Mouse (Mus musculus) gastrocnemius, adult 18-20 months (tissue): ENCODE data around the gene Calhm5. TPM values are rescaled to one million over a fixed set of nuclear protein-coding genes. Genes with fewer than 3 reads are reported as not detected.

Experiments
- DNase-seq: peaks from one replicate; pipeline ENCODE4 v3.0.0; 2021; ENCODE audit warnings: low spot score
- total RNA-seq, 2 experiments: library from RNA; stranded (reverse); gene quantifications; 2 replicates each; pipeline ENCODE4 v1.2.3; 2021

The Calhm5 gene
- total RNA-seq, 2 experiments from 2014 or later = 0.25 to 0.59 TPM

DNA sequence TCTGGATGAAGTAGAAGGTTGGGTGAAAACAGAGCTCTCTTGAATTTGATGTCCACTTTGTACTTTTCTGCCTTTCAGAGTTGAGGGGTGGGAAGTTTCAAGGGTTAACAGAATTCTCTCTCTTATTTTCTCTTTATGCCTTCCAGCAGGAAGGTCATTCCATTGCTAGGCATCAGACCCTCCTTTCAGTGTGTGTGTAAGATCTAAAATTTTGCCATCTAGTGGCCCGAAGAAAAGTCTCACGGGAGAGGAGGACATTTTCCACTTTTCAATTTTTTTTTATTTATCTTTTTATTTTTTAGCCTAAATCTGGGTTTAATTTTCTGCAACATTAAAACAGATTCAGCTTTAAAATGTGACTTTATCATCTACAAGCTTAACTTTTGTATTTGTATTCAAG is 24.7 kb downstream of the Calhm5 start:
- DNase-seq = no peak

DNA sequence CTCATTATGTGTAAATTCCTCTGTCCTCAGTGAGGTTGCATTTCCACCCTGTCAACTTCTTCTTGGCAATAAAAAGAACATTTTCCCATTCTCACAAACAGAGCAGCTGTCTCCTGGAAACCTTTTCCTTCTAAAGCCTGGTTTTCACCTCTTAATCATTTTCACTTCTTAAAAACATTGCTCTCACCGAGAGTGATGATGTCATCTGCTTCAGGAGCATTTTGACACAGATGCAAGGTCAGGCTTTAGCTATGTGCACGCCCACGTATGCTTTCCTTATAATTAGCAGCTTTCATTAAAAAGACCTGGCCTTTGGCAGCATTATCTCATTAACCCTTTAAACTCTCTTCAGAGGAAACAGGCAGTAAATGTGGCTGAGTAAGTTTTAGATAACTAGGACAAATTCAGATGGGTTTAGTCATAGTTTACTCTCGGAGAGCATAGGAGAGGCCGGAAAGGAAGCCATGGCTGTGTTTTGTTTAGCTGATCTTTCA is 25.3 kb downstream of the Calhm5 start:
- DNase-seq = no peak

DNA sequence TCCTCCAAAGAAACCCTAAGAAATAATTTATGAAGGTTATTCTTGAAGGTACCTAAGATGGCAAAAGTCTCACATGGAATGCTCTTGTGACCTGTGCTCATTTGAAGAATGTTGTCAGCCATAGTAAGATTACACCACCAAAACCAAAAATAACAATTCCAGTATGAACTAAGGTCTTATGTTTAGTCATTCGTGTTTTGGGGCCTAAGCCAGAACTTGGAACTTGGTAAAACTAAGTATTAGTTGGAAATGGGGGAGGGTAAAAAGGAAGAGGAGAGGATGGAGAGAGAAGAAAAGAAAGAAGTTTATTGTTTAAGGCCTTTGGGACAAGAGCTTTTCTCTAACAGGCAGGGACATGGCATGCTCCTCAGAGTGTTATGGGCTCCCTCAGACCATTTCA is 26.7 kb downstream of the Calhm5 start:
- no peak for DNase-seq

DNA sequence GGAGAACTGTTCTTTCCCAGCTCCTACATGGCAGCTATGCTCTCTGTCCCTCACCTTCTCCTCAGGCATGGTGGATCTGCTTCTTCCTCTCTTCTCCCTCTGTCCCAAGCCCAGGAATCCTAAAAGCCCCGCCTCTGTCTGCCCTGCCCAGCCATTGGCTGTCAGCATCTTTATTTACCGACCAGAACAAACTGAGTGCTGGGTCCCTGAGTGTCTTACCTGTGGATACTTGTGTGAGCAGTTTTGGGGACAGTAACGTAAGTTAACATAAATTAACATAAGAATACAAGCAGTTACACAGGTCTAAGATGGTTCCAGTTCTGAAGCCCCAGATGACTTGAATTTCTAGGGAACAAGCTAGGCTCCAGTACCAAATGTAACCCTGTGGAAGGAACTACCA is 29.7 kb downstream of the Calhm5 start:
- no peak for DNase-seq

DNA sequence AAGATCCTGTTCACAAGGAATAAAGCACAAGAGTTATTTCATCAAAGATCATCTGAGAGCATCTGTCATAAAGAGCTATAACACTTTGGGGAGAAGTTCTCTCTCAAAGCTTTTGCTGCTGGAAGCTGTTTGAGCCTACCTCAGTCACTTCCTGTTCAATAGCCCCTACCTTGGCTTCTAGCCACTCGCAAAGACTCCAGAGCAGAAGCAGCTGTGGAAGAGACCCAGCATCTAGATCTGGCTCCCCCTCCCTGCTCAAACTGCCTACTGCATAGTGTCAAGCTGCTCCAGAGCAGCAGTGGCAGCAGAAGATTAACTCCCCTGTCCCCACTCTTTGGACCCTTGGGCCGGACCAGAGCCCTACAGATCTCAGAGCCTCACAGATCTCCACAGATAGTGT is 42.3 kb downstream of the Calhm5 start:
- DNase-seq = no peak

DNA sequence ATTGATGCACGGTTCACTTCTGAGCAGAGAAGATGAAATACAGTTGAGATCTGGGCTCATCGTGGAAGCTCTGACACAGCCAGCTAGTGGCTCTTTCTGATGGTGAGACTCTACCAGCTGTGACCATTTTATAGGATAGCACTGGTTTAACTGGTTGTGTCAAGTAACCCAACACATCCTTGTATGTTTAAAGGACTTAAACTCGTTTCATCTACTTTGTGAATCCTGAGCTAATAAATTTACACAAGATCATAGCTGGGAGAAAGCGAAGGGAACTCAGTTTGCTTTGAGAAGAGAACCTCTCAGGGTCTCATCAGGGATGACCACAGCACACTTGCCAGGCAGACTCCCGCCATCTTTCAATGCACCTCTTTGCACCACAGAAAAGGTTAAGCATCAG is 52.1 kb downstream of the Calhm5 start, which contains the start of gene Calhm4:
Calhm4 (minus strand) TSS at position 101 of the 400 bp plus-strand sequence.
- no peak for DNase-seq

Other genes starting within 250 kb of the Calhm5 start
- under 1 TPM in 1 of 2 experiments, not detected in 1; 0.36 TPM for gene Sult3a1, start 238.8 kb downstream of the Calhm5 start, total RNA-seq
- gene Rsph4a, start 191.4 kb downstream of the Calhm5 start, total RNA-seq = not detected
- 1 to 10 TPM; 6.9 to 8.3 TPM for gene Zup1, start 145.2 kb downstream of the Calhm5 start, total RNA-seq
- 100 to 1,000 TPM; 154 to 162 TPM for gene Rwdd1, start 76.9 kb downstream of the Calhm5 start, total RNA-seq
- not detected for gene Trappc3l, start 58.9 kb downstream of the Calhm5 start, total RNA-seq
- gene Calhm4, start 52.2 kb downstream of the Calhm5 start, total RNA-seq = not detected
- under 1 TPM in 1 of 2 experiments, not detected in 1; 0.21 TPM for gene Calhm6, start 31.5 kb upstream of the Calhm5 start, total RNA-seq
- gene Dse, start 111.2 kb upstream of the Calhm5 start, total RNA-seq = 1 to 10 TPM; 2.9 to 5.1 TPM
- 10 to 100 TPM; 57.0 to 58.7 TPM for gene Tspyl1, start 185.7 kb upstream of the Calhm5 start, total RNA-seq
- 1 to 10 TPM; 1.6 to 2.2 TPM for gene Tspyl4, start 200.9 kb upstream of the Calhm5 start, total RNA-seq